Mouse (Mus musculus): ENCODE measurements around the gene Gm44503.

DNA sequence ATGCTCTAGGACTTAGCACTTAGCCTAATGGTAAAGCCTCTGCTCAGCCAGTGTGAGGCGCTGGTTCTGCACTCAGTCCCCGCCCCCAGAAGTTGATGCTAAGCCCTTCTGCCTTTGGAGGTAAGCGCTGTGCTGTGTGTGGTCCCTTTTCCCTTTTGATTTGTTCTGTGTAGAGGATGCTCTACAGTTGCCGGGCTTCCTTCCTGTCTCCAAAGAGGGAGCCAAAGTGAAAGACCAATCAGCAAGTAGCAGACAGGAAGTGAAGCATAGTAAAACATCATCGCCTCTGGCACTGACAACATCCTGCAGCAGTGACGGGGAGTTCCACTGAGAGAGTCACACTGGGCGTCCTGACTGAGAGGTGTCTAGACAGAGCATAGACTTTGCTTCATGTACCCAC is 11.2 kb downstream of the Gm44503 start:
- TF ChIP-seq POLR2A (IDR thresholded peaks at IDR 0.05; ENCODE audit: control insufficient read depth, extremely low read depth, insufficient read depth, low read length, poor library complexity) (no peak), CTCF (IDR thresholded peaks at IDR 0.05; ENCODE audit: borderline replicate concordance, control insufficient read depth, extremely low read depth, insufficient read depth, low read length, poor library complexity) (no peak)

All from thymus, adult 2 months (tissue).